ENCODE assay signal across 16 mouse cellular contexts in genomic region chr3:136761979-136762341, GRCm38 (mm10).
DNase-seq lines count a peak whose midpoint lies in the region; ATAC-seq lines count a peak whose summit lies in the region.
"Had no signal": no experiment of that assay in that cellular context is flagged by ENCODE, and none has a peak within 500 bp of the region (broad histone marks: within the 10 kb centered on the region; RNA-seq: fewer than 3 reads in every experiment).

No protein-coding gene starts in this region.

- no peaks in the 10 kb centered on the region for H3K36me3 ChIP-seq in hindbrain, embryonic 10.5 days
- H3K36me3 ChIP-seq: embryonic facial prominence, embryonic 12.5 days; heart, embryonic 15.5 days; hindbrain, embryonic 15.5 days had no signal

- DNase-seq in 3134 (ENCODE audit: extremely low read depth, insufficient read length, low spot score) = peak; percentile 11
- peak; percentile 32 for DNase-seq in 416B (ENCODE audit: low read depth)
- no peak for DNase-seq in spleen, postnatal 10 days (ENCODE audit: low spot score in 2 of 2)
- no peak for DNase-seq in hindbrain, embryonic 10.5 days (ENCODE audit: low spot score)
- DNase-seq in cerebellum, adult 11-12 months = no peak
- DNase-seq: cerebellum, adult 8-10 months; cerebellum, postnatal 14 days; gastrocnemius, postnatal 10 days; heart, adult 2 months; heart, postnatal 14 days had no signal

- H3K9me3 ChIP-seq in hindbrain, embryonic 10.5 days = no peaks in the 10 kb centered on the region
- H3K9me3 ChIP-seq: embryonic facial prominence, embryonic 12.5 days; heart, embryonic 15.5 days; hindbrain, embryonic 15.5 days had no signal

- ATAC-seq in common myeloid progenitor, adult 5-6 weeks (replicated peaks; ENCODE audit: low read depth, poor library complexity, severe bottlenecking) = peak; percentile 24; the same call in 1 of the 2 replicates
- peak; percentile 18; the same call in 1 of the 2 replicates for ATAC-seq in megakaryocyte progenitor cell, adult 5-6 weeks (replicated peaks; ENCODE audit: poor library complexity)
- ATAC-seq: forebrain, embryonic 16.5 days had no signal

- WGBS in hindbrain, embryonic 10.5 days = 82% methylated on average over 1 of the region's 1 CpGs

- no peak overlapping the region for H3K27ac ChIP-seq in hindbrain, embryonic 10.5 days
- H3K27ac ChIP-seq: embryonic facial prominence, embryonic 12.5 days; heart, adult 2 months; heart, embryonic 15.5 days; hindbrain, embryonic 15.5 days had no signal

- no peaks in the 10 kb centered on the region for H3K27me3 ChIP-seq in hindbrain, embryonic 10.5 days (ENCODE audit: insufficient read depth, poor library complexity, severe bottlenecking)
- H3K27me3 ChIP-seq: embryonic facial prominence, embryonic 12.5 days; heart, embryonic 15.5 days; hindbrain, embryonic 15.5 days had no signal

- peaks cover 12% of the 10 kb centered on the region for H3K4me1 ChIP-seq in hindbrain, embryonic 10.5 days (replicated peaks)

- no peak overlapping the region for H3K4me3 ChIP-seq in hindbrain, embryonic 10.5 days
- H3K4me3 ChIP-seq: embryonic facial prominence, embryonic 12.5 days; heart, adult 2 months; heart, embryonic 15.5 days; hindbrain, embryonic 15.5 days had no signal

Comparison
In these comparisons a context has a peak if more than half of its experiments do, and no peak if none do; other contexts are left out.
1. DNase-seq: peak in 3134 (single experiment) and 416B (single experiment); none in spleen, postnatal 10 days (0 of 2), hindbrain, embryonic 10.5 days (single experiment) and cerebellum, adult 11-12 months (single experiment).